Mouse (Mus musculus) heart, embryonic 11.5 days (tissue): ENCODE data around the gene Nrarp. TPM values are rescaled to one million over a fixed set of nuclear protein-coding genes. Genes with fewer than 3 reads are reported as not detected.

Experiments used
- ATAC-seq: fragments of 200-750 bp; cut with Nextera tagmentation; replicated peaks from 2 replicates; pipeline ENCODE4 v1.8.0; 2017; ENCODE audit warnings: moderate library complexity; ENCODE audit not compliant: insufficient number of reproducible peaks, low FRiP score, low TSS enrichment
- H3K27ac ChIP-seq: fragments of 300-500 bp; sonication (generic); 2 replicates; pipeline ENCODE4 v1.5.1; 2014; ENCODE audit warnings: mild to moderate bottlenecking, low read depth, low read length
- H3K27me3 ChIP-seq: fragments of 300-500 bp; sonication (generic); 2 replicates; pipeline ENCODE4 v1.6.1; 2014; ENCODE audit warnings: mild to moderate bottlenecking, low read length, mixed read lengths; ENCODE audit not compliant: control insufficient read depth, insufficient read depth
- H3K36me3 ChIP-seq: fragments of 300-500 bp; sonication (generic); 2 replicates; pipeline ENCODE4 v1.6.1; 2014; ENCODE audit warnings: mild to moderate bottlenecking, low read length, moderate library complexity, mixed read lengths; ENCODE audit not compliant: control insufficient read depth, insufficient read depth
- H3K4me1 ChIP-seq: fragments of 300-500 bp; sonication (generic); 2 replicates; pipeline ENCODE4 v1.6.1; 2014; ENCODE audit warnings: low read length; ENCODE audit not compliant: control insufficient read depth, insufficient read depth
- H3K4me2 ChIP-seq: fragments of 300-500 bp; sonication (generic); 2 replicates; pipeline ENCODE4 v1.6.1; 2014; ENCODE audit warnings: mild to moderate bottlenecking, moderate library complexity
- H3K4me3 ChIP-seq: fragments of 300-500 bp; sonication (generic); 2 replicates; pipeline ENCODE4 v1.5.1; 2014; ENCODE audit warnings: low read depth, low read length
- H3K9ac ChIP-seq: fragments of 300-500 bp; sonication (generic); 2 replicates; pipeline ENCODE4 v1.6.1; 2014; ENCODE audit warnings: mild to moderate bottlenecking, low read depth, low read length, moderate library complexity
- H3K9me3 ChIP-seq: fragments of 300-500 bp; sonication (generic); replicated peaks from 2 replicates; pipeline ENCODE4 v1.6.1; 2016; ENCODE audit warnings: low read length; ENCODE audit not compliant: control insufficient read depth
- WGBS: fragments of 180-500 bp; shearing (Covaris S2); extraction: QIAGEN DNeasy Blood & Tissue Kit; methylation state at CpG from one replicate; pipeline ENCODE4 v1.1.7; 2014; ENCODE audit not compliant: insufficient replicate concordance; 5-methylcytosine and 5-hydroxymethylcytosine counted together
- polyA plus RNA-seq: library from polyadenylated mRNA; unstranded; fragments of >200 nt; fragmentation: Nextera tagmentation; extraction: Ambion mirVana; gene quantifications from 2 replicates; pipeline ENCODE4 v1.2.1, GENCODE M21; 2014

Nrarp gene
- polyA plus RNA-seq, 1 experiment from 2014 or later, result 4.8 TPM

DNA sequence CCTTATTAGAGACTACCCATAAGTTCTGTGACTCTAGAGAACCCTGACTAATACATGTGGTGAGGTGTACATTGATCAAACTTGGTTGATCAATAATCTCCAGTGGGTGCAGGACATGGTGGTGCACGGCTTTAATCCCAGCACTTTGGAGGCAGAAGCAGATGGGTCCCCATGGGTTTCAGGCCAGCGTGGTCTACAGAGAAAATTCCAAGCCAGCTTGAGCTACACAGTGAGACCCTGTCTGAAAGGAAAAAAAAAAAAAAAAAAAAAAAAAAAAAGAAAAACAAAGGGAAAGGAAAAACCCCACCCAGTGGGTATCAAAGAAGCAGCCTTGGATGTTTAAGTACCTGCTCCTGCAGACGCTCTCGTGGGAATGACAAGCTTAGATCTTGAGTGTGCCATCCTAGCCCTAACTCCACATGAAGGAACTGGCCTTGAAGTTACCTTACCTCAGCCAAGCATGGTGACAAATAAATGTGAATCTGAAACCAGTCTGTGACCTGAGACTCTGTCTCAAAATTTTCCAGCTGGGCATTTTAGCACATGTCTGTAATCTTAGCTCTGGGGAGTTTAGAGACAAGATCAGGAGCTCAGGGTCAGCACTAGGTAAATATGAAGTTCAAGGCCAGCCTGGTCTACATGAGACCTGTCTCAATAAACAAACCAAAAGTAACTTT lies 29.1 kb upstream of the Nrarp start:
- no peak overlapping the region for H3K27ac ChIP-seq
- ATAC-seq, result no peak
- no peaks in the 10 kb centered on the region for H3K27me3 ChIP-seq
- H3K4me2 ChIP-seq, result no peak overlapping the region
- no peak overlapping the region for H3K4me3 ChIP-seq
- no peaks in the 10 kb centered on the region for H3K9me3 ChIP-seq
- no peak overlapping the region for H3K9ac ChIP-seq
- no peaks in the 10 kb centered on the region for H3K4me1 ChIP-seq
- no peaks in the 10 kb centered on the region for H3K36me3 ChIP-seq
- WGBS, result 75% methylated on average over 4 of the region's 4 CpGs

DNA sequence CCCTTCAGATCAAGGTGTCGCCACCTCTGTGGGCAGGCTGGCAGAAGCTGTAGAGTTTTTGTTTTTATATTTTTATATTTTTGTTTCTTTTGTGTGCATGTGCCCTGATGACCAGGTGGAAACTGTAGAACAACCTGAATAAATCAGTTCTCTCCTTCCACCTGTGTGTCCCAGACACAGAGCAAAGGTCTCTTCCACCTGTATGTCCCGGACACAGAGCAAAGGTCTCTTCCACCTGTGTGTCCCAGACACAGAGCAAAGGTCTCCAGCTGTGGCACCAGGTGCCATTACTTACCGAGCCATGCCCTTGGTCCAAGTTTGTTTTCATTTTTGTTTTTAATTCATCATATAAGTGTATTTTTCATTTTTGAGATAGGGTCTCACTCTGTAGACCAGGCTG lies 24.4 kb upstream of the Nrarp start:
- H3K27ac ChIP-seq, result no peak overlapping the region
- H3K4me1 ChIP-seq, result no peaks in the 10 kb centered on the region
- H3K4me2 ChIP-seq, result no peak overlapping the region
- no peak for ATAC-seq
- no peak overlapping the region for H3K4me3 ChIP-seq
- 77% methylated on average over 3 of the region's 3 CpGs for WGBS
- no peaks in the 10 kb centered on the region for H3K9me3 ChIP-seq
- no peak overlapping the region for H3K9ac ChIP-seq
- H3K36me3 ChIP-seq, result no peaks in the 10 kb centered on the region
- no peaks in the 10 kb centered on the region for H3K27me3 ChIP-seq

DNA sequence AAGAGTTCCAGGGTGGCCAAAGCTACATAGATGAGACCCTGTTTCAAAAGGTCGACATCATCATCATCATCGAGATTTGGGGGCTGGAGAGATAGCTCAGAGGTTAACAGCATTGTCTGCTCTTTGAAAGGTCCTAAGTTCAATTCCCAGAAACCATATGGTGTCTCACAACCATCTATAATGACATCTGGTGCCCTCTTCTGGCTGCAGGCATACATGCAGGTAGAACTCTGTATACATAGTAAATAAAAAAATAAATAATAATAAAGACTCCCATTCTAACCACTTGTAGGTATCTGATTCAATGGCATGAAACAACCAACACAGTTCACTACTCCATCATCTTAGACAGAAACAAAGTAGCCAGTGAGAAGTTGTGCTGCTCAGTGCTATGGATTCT lies 23.6 kb upstream of the Nrarp start:
- H3K9ac ChIP-seq, result no peak overlapping the region
- H3K4me3 ChIP-seq, result no peak overlapping the region
- WGBS, result 30% methylated on average over 2 of the region's 2 CpGs
- no peaks in the 10 kb centered on the region for H3K27me3 ChIP-seq
- H3K4me2 ChIP-seq, result no peak overlapping the region
- H3K36me3 ChIP-seq, result no peaks in the 10 kb centered on the region
- H3K9me3 ChIP-seq, result no peaks in the 10 kb centered on the region
- no peaks in the 10 kb centered on the region for H3K4me1 ChIP-seq
- no peak for ATAC-seq
- H3K27ac ChIP-seq, result no peak overlapping the region

DNA sequence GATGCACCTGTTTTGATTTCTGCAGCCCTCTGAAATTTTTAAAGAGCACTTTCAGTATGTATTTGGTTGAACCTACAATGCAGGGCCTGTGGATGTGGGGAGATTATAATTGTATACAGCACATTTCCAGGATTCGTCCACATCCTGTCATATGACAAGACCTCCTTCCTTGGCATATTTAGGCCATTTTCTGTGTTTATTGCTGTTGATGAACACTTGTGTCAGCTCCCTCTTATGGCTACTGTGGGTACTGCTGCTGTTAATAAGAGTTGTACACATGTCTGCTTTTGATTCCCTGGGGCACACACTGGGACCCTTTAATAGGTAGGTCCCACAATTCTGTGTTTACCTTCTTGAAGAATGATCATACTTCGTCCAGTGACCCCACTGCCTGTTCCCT lies 22.9 kb upstream of the Nrarp start:
- WGBS, result 40% methylated on average over 2 of the region's 2 CpGs
- no peak for ATAC-seq
- Histone ChIP-seq H3K27me3 (peaks cover 5% of the 10 kb centered on the region; the same call in 1 of the 2 replicates), H3K4me3 (no peak overlapping the region), H3K36me3 (no peaks in the 10 kb centered on the region), H3K9ac (no peak overlapping the region), H3K4me2 (no peak overlapping the region), H3K27ac (no peak overlapping the region), H3K9me3 (no peaks in the 10 kb centered on the region), H3K4me1 (no peaks in the 10 kb centered on the region)

DNA sequence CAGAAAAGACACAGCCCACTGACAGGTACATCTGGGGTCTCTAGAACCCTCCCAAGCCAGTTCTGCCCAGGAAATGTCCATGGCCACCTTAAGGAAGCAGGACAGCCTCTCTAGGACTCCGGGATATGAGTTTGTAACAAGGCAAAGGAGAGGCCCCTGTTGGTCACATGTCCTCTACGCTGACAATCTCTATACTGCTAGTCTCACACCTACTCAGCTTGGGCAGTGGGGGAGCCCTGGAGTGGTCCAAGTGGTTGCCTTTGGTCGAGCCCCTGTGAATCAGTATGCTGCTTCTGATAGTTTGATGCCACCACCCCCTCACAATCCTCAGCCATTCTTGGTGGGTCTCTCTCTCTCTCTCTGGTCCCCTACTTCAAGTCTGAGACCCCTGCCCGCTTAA lies 13.1 kb upstream of the Nrarp start:
- Histone ChIP-seq H3K9ac (peak overlapping the region; percentile 77), H3K4me3 (peak overlapping the region; percentile 55), H3K27ac (peak overlapping the region; percentile 81), H3K4me2 (peak overlapping the region; percentile 82), H3K27me3 (peaks cover 4% of the 10 kb centered on the region; the same call in 1 of the 2 replicates), H3K36me3 (no peaks in the 10 kb centered on the region), H3K4me1 (peaks cover 22% of the 10 kb centered on the region), H3K9me3 (no peaks in the 10 kb centered on the region)
- WGBS, result 19% methylated on average over 4 of the region's 4 CpGs
- 0 out of 2 replicates have a peak, but pooled peaks have one; percentile 22 for ATAC-seq

DNA sequence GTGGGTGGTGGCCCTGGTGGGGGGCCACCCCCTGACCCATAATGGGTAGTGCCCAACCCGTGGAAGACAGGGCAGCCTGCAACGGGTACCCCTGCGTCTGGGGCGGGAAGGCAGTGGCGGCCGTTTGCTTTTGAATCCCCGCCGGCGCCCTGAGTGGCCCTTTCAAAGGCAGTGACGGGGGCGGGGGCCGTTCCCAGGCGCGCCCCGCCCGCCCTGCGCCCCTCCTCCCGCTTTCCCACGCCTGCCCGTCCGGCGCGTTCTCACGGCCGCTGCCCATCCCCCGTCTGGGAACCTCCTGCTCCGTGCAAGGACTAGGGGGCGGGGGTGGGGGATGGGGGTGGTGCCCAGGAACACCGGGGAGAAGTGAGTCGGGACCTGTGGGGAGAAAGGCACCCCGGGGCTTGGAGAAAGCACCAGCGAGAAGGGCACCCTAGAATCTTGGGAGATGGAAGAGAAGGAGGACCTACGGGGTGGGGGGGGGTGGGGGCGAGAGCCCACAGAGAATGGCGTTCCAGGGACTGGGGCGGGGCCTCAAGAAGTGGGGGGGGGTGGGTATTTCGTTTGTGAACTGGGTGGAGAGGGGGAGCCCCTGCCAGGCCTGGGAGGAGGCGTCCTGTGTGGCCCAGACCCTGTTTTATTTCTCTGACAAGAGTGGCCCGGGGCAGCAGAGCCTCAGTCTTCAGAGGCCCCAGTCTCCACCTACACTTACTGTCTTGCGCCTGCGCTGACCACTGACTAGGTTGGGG lies 12.5 kb upstream of the Nrarp start:
- peak overlapping the region; percentile 55 for H3K4me3 ChIP-seq
- no peaks in the 10 kb centered on the region for H3K27me3 ChIP-seq
- peaks cover 22% of the 10 kb centered on the region for H3K4me1 ChIP-seq
- H3K27ac ChIP-seq, result peak overlapping the region; percentile 81
- WGBS, result under 1% methylated on average over 27 of the region's 41 CpGs
- H3K9ac ChIP-seq, result peak overlapping the region; percentile 77
- no peaks in the 10 kb centered on the region for H3K36me3 ChIP-seq
- H3K4me2 ChIP-seq, result peak overlapping the region; percentile 82
- no peaks in the 10 kb centered on the region for H3K9me3 ChIP-seq
- peak; percentile 76 for ATAC-seq

DNA sequence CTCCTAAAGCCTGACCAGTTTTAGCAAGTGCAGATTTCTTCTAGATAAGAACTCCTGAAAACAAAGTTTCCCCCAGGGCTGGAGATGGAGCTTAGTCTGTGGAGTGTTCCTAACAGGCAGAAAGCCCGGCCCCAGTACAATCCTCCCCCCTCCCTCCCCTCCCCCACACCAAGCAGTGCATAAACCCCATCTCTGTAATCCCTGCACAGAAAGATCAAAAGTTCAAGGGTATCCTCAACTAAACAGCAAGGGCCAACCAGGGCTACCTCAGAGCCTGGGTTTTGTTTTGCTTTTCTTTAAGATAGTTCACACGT lies 11.9 kb upstream of the Nrarp start:
- Histone ChIP-seq H3K4me2 (peak overlapping the region; percentile 82), H3K36me3 (no peaks in the 10 kb centered on the region), H3K4me1 (peaks cover 17% of the 10 kb centered on the region), H3K27ac (peak overlapping the region; percentile 10; the same call in 1 of the 2 replicates), H3K27me3 (no peaks in the 10 kb centered on the region), H3K9me3 (no peaks in the 10 kb centered on the region), H3K4me3 (peak overlapping the region; percentile 55), H3K9ac (peak overlapping the region; percentile 77)
- WGBS, result 16% methylated on average over 2 of the region's 2 CpGs
- ATAC-seq, result no peak

DNA sequence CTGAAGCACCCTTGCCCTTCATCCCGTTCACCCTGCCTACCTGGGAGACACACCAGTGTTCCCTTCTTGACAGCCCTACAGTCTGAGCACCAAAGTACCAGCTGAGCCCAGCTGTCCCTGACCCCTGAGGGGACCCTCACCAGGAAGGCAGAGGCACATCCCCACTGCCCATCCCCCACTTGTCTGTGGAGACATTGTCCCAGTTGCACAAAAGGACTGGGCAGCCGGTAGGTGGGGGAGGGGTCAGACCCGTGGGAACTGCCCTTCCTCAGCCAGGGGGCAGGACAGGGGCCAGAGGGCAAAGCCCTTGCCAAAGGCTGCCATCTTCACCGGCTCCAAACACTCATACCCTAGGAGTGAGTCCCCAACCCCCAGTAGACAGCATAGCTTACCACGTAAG lies 10.8 kb upstream of the Nrarp start:
- no peaks in the 10 kb centered on the region for H3K27me3 ChIP-seq
- WGBS, result 41% methylated on average over 5 of the region's 5 CpGs
- H3K36me3 ChIP-seq, result no peaks in the 10 kb centered on the region
- no peak overlapping the region for H3K4me3 ChIP-seq
- H3K27ac ChIP-seq, result no peak overlapping the region
- no peaks in the 10 kb centered on the region for H3K9me3 ChIP-seq
- no peak for ATAC-seq
- no peak overlapping the region for H3K9ac ChIP-seq
- peaks cover 15% of the 10 kb centered on the region for H3K4me1 ChIP-seq
- no peak overlapping the region for H3K4me2 ChIP-seq
